Mouse (Mus musculus) cortical plate, adult 2 months (tissue): Measurements from ENCODE around the gene H2-Q2.
"Not testable (repeated sequence)": the region's sequence is repeated elsewhere in the genome, so short reads cannot be mapped to it uniquely, and the experiment has no call there.

Experiments used
- CTCF ChIP-seq: fragments of 200-500 bp; IDR thresholded peaks from 2 replicates; pipeline ENCODE4 v1.5.1; 2011; ENCODE audit warnings: mild to moderate bottlenecking, control low read depth, low read length; ENCODE audit not compliant: insufficient read depth; ENCODE audit errors: extremely low read depth
- POLR2A ChIP-seq: fragments of 200-500 bp; IDR thresholded peaks from 2 replicates; pipeline ENCODE4 v1.6.1; 2011; ENCODE audit warnings: mild to moderate bottlenecking, low read length, control low read depth; ENCODE audit not compliant: insufficient read depth; ENCODE audit errors: extremely low read depth

GRCm38 (mm10) chr17:35329714-35330113 lies 12.3 kb upstream of the H2-Q2 start:
- not testable (repeated sequence) for TF ChIP-seq POLR2A, CTCF
